ENCODE assay signal across 9 mouse cellular contexts in the genomic region with DNA sequence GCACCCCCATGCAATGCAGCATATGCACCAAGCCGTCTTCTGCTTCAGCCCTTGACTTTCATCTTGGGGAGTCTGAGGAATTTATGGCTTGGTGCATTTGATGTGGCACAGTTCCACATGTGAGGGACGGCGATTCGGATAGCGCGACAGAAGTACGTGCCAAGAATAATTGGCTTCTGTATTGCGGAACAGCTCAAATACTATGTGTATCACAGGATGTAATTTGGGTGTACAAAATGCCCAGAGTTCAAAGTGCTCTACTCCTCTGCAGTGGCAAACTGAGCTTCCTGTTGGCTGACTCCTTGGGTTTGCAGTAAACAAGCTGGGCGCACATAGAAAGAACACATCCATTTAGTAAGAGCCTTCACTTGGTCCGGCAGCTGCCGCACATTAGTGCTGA.
DNase-seq lines count a peak whose midpoint lies in the region; ATAC-seq lines count a peak whose summit lies in the region.
"Had no signal": no experiment of that assay in that cellular context is flagged by ENCODE, and none has a peak within 500 bp of the region (broad histone marks: within the 10 kb centered on the region; RNA-seq: fewer than 3 reads in every experiment).

No protein-coding gene starts in this region.

- no peaks in the 10 kb centered on the region for H3K36me3 ChIP-seq in kidney, embryonic 14.5 days (ENCODE audit: control insufficient read depth, insufficient read depth, low read length)
- H3K36me3 ChIP-seq: midbrain, embryonic 10.5 days had no signal

- no peak overlapping the region for H3K4me2 ChIP-seq in kidney, embryonic 14.5 days (replicated peaks; ENCODE audit: low read depth, low read length)

- DNase-seq in kidney, adult 8-10 months, result peak; percentile 15 to 22
- peak; percentile 32 for DNase-seq in kidney, postnatal 14 days
- no peak for DNase-seq in layer of hippocampus, postnatal 25 days (ENCODE audit: extremely low spot score in 1 of 2, low spot score in 1 of 2)
- DNase-seq in left cerebral cortex, adult 8-10 months (ENCODE audit: low spot score in 2 of 2), result no peak

- H3K4me1 ChIP-seq in kidney, embryonic 14.5 days (ENCODE audit: control insufficient read depth, insufficient read depth, low read length), result no peaks in the 10 kb centered on the region
- H3K4me1 ChIP-seq: midbrain, embryonic 10.5 days had no signal

- H3K9me3 ChIP-seq in kidney, embryonic 14.5 days (ENCODE audit: control insufficient read depth, low read length), result no peaks in the 10 kb centered on the region
- H3K9me3 ChIP-seq: midbrain, embryonic 10.5 days had no signal

- H3K9ac ChIP-seq in kidney, embryonic 14.5 days (ENCODE audit: low read depth, low read length), result no peak overlapping the region

- ATAC-seq in kidney, embryonic 14.5 days (ENCODE audit: low FRiP score, low TSS enrichment), result no peak
- peak; percentile 99 for ATAC-seq in activated CD4-positive, CD25-positive, alpha-beta regulatory T cell, adult 4 months
- 0 out of 2 replicates have a peak, but pooled peaks have one; percentile 26 for ATAC-seq in neutrophil, adult 5-6 weeks (ENCODE audit: extremely low read depth, insufficient number of reproducible peaks, low FRiP score, poor library complexity, severe bottlenecking)

- H3K4me3 ChIP-seq in kidney, embryonic 14.5 days (ENCODE audit: low read length), result no peak overlapping the region
- H3K4me3 ChIP-seq: erythroblast, embryonic 14.5 days; midbrain, embryonic 10.5 days had no signal

- no peak overlapping the region for H3K27ac ChIP-seq in kidney, embryonic 14.5 days (ENCODE audit: low read depth, low read length)
- H3K27ac ChIP-seq: midbrain, embryonic 10.5 days had no signal

- H3K27me3 ChIP-seq in kidney, embryonic 14.5 days (ENCODE audit: control insufficient read depth, insufficient read depth, low read length), result no peaks in the 10 kb centered on the region

- WGBS in kidney, embryonic 14.5 days, result 76% methylated on average over 11 of the region's 11 CpGs

Comparison
In these comparisons a context has a peak if more than half of its experiments do, and no peak if none do; other contexts are left out.
1. DNase-seq: peak in kidney, adult 8-10 months (2 of 2) and kidney, postnatal 14 days (single experiment); none in layer of hippocampus, postnatal 25 days (0 of 2) and left cerebral cortex, adult 8-10 months (0 of 2).